Mouse (Mus musculus): Measurements from ENCODE around the gene Scyl2.

- no peak for TF ChIP-seq POLR2A (IDR thresholded peaks at IDR 0.05; ENCODE audit: low read depth, low read length)
- no peak for TF ChIP-seq EP300 (IDR thresholded peaks at IDR 0.05; ENCODE audit: low read length)
- TF ChIP-seq MAZ (IDR thresholded peaks at IDR 0.05; ENCODE audit: low read depth, low read length), result no peak
- TF ChIP-seq TBP (conservative IDR thresholded peaks at IDR 0.05; ENCODE audit: low read depth, low read length), result no peak
Measured at GRCm38 (mm10) chr10:89730386-89730785, 44.3 kb upstream of the Scyl2 start.
